Mouse (Mus musculus): ENCODE data around the gene Pard6b.

DNA sequence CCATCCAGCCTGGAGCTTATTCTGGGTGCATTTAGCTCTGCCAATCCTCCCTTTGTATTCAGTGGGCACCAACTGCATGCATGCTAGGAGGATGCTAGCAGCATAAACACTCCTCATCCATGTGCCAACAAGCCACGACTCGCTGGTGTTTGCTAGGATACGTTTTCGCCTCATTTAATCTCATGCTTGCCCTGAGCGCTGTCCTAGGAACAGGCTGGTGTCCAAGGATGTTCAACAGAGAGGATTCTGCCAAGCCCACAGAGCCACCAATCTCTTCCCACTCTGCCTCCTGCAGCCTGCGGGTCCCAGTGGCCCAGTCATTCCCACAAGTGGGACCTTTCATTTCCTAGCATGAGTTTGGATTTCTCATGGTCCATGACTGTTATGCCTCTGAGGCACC is 38.8 kb upstream of the Pard6b start:
- TF ChIP-seq POLR2A (IDR thresholded peaks at IDR 0.05; ENCODE audit: borderline replicate concordance, low read depth, low read length) (no peak), CTCF (IDR thresholded peaks at IDR 0.05; ENCODE audit: low read depth, low read length) (no peak)
